Mouse (Mus musculus): ENCODE measurements at regions not wholly inside any gene's neighbourhood (a gene's known extent, or its start where the extent isn't known, plus 50 kb on each side); places are given as distances from the start of the nearest gene placed in this dataset.

DNA sequence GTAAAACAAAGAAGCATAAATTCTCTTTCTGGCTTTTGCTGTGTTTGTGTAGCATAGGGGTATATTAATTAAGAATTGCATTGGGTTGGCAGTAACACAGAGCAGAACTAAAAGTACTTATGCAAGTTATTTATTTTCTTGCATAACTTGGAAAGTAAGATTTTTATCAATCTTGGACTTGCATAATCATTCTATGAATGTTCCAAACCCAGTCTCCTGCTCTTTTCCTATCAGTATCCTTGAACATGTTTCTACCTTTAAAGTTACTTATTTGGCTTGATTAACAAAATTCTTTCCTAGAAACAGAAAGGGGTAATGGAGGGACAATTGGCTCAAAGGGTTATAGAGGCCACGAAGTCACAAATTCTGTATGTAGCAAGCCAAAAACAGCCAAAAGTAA, 1320.6 kb upstream of the Gm7489 start:
- TF ChIP-seq CTCF (IDR thresholded peaks at IDR 0.05; ENCODE audit: extremely low read depth, insufficient read depth, low read length) (no peak), POLR2A (IDR thresholded peaks at IDR 0.05; ENCODE audit: extremely low read depth, insufficient read depth, low read length) (no peak)
